Mouse (Mus musculus): Measurements from ENCODE around the gene Akap2. TPM values are rescaled to one million over a fixed set of nuclear protein-coding genes. Genes with fewer than 3 reads are reported as not detected.

Akap2 gene
- total RNA-seq, 2 experiments from 2014 or later = 35.1 to 38.1 TPM

GRCm38 (mm10) chr4:57743325-57743929 is 26.0 kb downstream of the Akap2 start:
- intact Hi-C loops (cut with DNase I) = no loop called here
- DNase-seq (ENCODE audit: low spot score in 2 of 2) = no peak

GRCm38 (mm10) chr4:57750651-57751050 is 33.2 kb downstream of the Akap2 start:
- intact Hi-C loops (cut with DNase I) = no loop called here
- DNase-seq (ENCODE audit: low spot score in 2 of 2) = no peak

DNA sequence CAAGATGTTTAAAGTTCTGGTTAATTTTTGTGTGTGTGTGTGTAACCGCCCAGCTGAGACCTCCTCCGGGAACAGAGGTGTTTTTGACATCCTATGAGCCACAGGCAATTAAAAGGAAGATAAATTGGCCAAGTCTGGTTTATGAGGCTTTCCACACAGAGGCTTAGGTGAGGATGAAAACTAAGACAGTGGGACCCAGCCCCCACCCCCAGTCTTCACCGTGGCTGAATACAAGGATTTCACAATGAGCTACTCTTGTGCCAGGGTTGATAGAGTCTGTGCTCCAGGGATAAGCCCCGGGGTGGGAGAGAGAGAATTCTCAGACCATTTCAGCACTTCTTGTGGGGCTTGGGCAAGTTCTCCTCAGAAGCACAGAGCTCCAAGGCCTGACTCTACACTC is 33.6 kb downstream of the Akap2 start:
- intact Hi-C loops (cut with DNase I) = no loop called here
- DNase-seq (ENCODE audit: low spot score in 2 of 2) = no peak

DNA sequence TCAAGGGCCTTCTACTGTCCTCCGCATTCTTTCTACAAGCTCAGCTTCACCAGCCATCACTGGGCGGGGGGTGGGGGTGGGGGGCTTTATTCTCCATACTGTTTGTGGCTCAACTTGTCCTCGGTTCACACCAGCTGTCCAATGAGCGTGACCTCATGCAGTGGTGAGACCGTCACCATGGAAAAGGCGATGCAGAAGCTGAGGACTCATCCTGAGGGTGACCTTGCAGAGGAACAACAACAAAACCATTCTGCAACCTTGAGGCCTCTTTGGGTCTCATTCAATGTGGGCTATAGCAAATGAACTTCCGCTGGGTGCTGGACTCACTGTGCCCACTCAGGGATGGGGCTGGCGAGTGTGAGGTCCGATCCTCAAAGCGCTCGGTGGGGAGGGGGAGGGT is 34.1 kb downstream of the Akap2 start:
- DNase-seq (ENCODE audit: low spot score in 2 of 2) = no peak
- intact Hi-C loops (cut with DNase I) = no loop called here

- intact Hi-C loops (cut with DNase I) = no loop called here
Observed at GRCm38 (mm10) chr4:57755085-57755484, 37.6 kb downstream of the Akap2 start.

GRCm38 (mm10) chr4:57757997-57758396 is 40.5 kb downstream of the Akap2 start:
- peak in 1 of 2 experiments; percentile 14 for DNase-seq (ENCODE audit: low spot score in 2 of 2)
- intact Hi-C loops (cut with DNase I) = no loop called here

More at GRCm38 (mm10) chr4:57755085-57755484, 37.6 kb downstream of the Akap2 start:
- no peak for DNase-seq (ENCODE audit: low spot score in 2 of 2)

GRCm38 (mm10) chr4:57762424-57762823 is 45.0 kb downstream of the Akap2 start:
- no peak for DNase-seq (ENCODE audit: low spot score in 2 of 2)
- intact Hi-C loops (cut with DNase I) = no loop called here

- peak in 1 of 2 experiments; percentile 36 for DNase-seq (ENCODE audit: low spot score in 2 of 2)
- intact Hi-C loops (cut with DNase I) = no loop called here
Observed at GRCm38 (mm10) chr4:57764392-57764791, 46.9 kb downstream of the Akap2 start.

DNA sequence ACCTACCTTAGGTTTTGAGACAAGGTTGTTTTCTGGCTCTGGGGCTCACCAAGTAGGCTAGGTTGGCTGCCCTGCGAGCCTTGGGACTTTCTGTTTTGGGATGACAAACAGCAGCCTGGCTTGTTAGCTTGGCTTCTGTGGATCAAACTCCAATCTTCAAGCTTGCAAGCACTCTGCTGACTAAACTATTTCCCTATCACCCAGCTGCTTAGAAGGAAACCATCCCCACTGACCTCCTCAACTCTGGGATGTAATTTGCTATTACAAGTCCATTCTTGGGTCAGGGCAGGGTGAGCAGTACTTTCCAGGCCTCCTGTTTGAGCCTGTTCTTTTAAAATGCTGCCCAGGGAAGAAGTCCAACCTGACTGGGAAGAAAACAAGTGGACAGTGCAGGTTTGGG is 47.5 kb downstream of the Akap2 start:
- intact Hi-C loops (cut with DNase I) = no loop called here
- no peak for DNase-seq (ENCODE audit: low spot score in 2 of 2)

- no peak for DNase-seq (ENCODE audit: low spot score in 2 of 2)
- intact Hi-C loops (cut with DNase I) = no loop called here
Observed at GRCm38 (mm10) chr4:57765806-57766205, 48.3 kb downstream of the Akap2 start.

DNA sequence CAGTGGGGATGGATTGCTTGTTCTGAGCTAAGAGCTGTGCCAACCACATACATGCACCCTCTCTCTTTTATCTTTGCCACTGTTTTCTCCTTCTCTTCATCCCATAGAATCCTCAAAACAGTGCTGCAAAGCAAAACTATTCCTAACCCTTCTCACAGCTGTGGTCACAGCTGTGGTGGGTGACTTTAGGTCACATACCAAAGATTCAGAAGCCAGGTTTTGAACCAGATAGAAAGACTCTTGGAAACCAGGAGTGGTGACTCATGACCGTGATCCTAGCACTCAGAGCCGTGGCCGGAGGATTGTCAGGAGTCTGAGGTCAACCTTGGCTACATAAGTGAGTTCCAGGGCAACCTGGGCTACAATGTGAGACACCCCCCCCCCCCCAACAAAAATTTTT is 51.5 kb downstream of the Akap2 start:
- intact Hi-C loops (cut with DNase I) = no loop called here

GRCm38 (mm10) chr4:57770185-57770823 is 52.8 kb downstream of the Akap2 start:
- DNase-seq (ENCODE audit: low spot score in 2 of 2) = peak in 1 of 2 experiments; percentile 7
- intact Hi-C loops (cut with DNase I) = no loop called here

More for the DNA sequence above, 51.5 kb downstream of the Akap2 start:
- no peak for DNase-seq (ENCODE audit: low spot score in 2 of 2)

DNA sequence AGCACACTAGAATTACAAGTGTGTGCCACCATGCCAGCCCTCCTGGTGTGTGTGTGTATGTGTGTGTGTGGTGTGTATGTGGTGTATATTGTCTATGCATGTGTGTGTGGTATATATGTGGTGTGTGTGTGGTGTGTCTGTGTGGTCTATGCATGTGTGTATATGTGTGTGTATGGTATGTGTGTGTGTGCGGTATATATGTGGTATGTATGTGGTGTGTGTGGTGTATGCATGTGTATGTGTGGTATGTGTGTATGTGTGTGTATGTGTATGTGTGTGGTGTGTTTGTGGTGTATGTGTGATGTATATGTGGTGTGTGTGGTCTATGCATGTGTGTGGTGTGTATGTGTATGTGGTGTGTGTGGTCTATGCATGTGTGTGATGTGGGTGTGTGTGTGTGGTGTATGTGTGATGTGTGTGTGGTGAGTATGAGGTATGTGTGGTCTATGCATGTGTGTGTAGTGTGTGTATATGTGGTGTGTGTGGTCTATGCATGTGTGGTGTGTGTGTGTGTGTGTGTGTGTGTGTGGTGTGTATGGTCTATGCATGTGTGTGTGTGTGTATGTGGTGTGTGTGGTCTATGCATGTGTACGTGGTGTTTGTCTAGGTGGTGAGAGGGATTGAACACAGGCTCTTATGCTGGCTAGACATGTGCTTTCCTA is 54.2 kb downstream of the Akap2 start:
- intact Hi-C loops (cut with DNase I) = no loop called here

DNA sequence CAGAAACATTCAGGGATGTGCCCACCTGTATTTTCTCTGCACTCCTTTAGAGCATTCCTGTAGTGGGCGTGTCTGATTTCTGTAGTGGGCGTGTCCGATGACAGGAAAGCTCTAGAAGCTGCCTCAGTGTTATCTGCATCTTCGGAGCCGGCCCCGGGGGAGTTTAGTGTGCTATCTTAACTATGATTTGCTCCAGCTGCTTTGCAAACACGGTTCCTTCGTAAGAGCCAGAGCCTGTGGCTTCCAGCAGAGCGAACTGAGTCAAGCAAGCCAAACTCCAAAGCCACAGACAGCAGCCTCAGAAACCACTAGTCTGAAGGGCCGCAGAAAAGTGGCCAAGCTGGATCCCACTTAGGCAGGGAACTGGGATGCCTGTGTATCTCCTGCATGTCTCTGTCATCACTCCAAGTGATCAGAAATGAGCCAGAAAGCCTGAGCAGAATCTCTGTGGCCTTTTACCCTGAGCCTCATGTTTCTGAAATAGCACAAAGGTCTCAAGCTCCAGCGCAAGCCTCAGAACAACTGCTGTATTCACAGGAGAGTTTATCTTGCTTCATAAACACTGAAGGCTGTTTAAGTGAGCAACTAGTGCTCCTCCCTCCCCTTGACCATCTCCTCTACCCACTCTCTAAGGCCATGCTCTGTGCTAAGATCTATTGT is 55.5 kb downstream of the Akap2 start:
- DNase-seq (ENCODE audit: low spot score in 2 of 2) = no peak
- intact Hi-C loops (cut with DNase I) = no loop called here

More for the DNA sequence above, 54.2 kb downstream of the Akap2 start:
- DNase-seq (ENCODE audit: low spot score in 2 of 2) = no peak

DNA sequence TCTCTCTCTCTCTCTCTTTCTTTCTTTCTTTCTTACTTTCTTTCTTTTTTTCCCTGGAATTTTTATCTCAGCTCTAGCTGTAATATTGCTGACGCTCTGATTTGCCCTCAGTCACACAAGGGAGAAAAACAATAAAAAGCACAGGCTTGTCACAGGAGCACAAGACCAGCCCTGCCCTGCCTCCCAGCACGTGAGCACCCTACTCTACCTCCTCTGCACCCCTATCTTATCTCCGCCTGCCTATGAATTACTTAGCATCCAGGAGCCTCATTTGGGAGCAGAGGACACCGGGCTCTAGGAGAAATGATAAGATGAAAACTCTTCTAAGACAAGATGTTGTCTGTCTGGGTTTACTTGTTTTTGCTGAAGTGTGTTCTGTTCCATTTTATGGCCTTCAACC is 57.1 kb downstream of the Akap2 start:
- intact Hi-C loops (cut with DNase I) = no loop called here
- DNase-seq (ENCODE audit: low spot score in 2 of 2) = no peak

DNA sequence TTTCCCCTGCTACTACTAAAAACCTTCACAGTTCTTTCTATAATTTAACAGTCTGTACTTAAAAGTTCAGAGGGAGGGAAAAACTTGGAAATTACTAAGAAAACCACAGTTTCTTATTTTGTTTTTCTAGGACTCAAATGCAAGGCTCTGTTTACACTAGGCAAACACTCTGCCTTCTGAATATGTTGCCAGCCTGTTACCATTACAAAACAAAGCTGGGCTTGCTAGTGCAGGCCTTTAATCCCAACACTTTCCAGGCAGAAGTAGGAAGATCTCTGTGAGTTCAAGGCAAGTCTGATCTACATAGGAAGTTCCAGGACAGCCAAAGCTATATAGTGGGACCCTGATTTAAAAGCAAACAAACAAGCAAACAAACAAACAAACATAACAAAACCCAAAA is 58.1 kb downstream of the Akap2 start:
- intact Hi-C loops (cut with DNase I) = no loop called here
- no peak for DNase-seq (ENCODE audit: low spot score in 2 of 2)

DNA sequence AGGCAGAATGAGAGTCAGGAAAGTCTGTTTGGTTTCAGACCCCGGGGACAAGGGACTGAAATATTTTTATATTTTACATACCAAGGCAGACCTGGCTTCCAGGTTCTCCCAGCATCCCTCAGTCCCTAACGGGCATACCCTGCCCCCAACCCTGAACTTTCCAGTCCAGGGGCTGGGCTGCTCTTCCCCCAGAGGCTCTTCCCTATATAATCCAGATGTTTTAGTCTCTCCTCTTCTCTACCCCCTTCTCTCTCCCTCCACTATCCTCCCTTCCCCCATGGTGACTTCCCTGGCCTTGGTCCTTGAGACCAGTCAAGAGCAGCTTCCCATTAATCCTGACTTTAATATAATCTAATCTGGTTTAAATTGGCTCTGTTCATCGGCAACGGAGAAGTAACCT is 62.9 kb downstream of the Akap2 start:
- intact Hi-C loops (cut with DNase I) = no loop called here
- DNase-seq (ENCODE audit: low spot score in 2 of 2) = no peak

GRCm38 (mm10) chr4:57780833-57781641 is 63.6 kb downstream of the Akap2 start:
- intact Hi-C loops (cut with DNase I) = no loop called here
- no peak for DNase-seq (ENCODE audit: low spot score in 2 of 2)

DNA sequence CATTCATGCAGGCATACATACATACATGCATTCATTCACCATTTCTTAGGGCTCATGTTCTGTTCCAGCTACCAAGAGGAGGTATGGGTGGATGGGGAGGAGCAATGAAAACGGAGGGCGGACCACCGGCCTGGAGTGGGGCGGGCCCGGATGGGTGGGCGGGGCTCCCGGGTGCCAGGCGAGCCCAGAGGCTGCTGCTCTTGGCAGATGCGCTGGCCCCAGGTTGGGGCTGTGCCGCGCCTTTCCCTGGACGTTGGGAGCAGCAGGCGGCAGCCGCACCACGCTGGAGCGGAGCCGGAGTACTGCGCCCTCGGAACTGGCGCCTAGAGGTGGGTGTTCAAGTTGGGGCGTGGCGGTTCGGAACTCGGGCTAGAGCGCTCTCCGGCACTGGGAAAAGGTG is 64.5 kb downstream of the Akap2 start:
- intact Hi-C loops (cut with DNase I) = no loop called here
- peak; percentile 39 to 42 for DNase-seq (ENCODE audit: low spot score in 2 of 2)
